Mouse (Mus musculus) adrenal gland, adult (tissue): ENCODE data around the gene Ccdc187.

Source experiments
- DNase-seq, 2 experiments: peaks; one replicate each; pipeline ENCODE4 v3.0.0; 2022 to 2023; ENCODE audit warnings: low spot score in 1 of 2; ENCODE audit not compliant: inconsistent age in 2 of 2

Gene Ccdc187

GRCm38 (mm10) chr2:26294457-26294856, at the start of gene Ccdc187:
Gene Ccdc187 (minus strand): TSS chr2:26294557.
- DNase-seq: no peak

- peak; percentile 43 to 67 for DNase-seq
These were observed 48.5 kb upstream of the Ccdc187 start for GRCm38 (mm10) chr2:26342609-26343490.

- no peak for DNase-seq
These were observed 47.7 kb upstream of the Ccdc187 start for GRCm38 (mm10) chr2:26342044-26342443.

- DNase-seq: no peak
These were observed 47.2 kb upstream of the Ccdc187 start for GRCm38 (mm10) chr2:26341510-26341981.

GRCm38 (mm10) chr2:26339204-26339551, 44.8 kb upstream of the Ccdc187 start:
- peak; percentile 83 to 84 for DNase-seq

- peak in 1 of 2 experiments; percentile 55 for DNase-seq
These were observed 44.2 kb upstream of the Ccdc187 start for GRCm38 (mm10) chr2:26338302-26339203.

- DNase-seq: no peak
These were observed 36.3 kb upstream of the Ccdc187 start for GRCm38 (mm10) chr2:26330702-26331101.

GRCm38 (mm10) chr2:26330056-26330468, 35.7 kb upstream of the Ccdc187 start:
- DNase-seq: no peak

GRCm38 (mm10) chr2:26329402-26329801, 35.0 kb upstream of the Ccdc187 start:
- DNase-seq: peak; percentile 83 to 87

GRCm38 (mm10) chr2:26327852-26328251, 33.5 kb upstream of the Ccdc187 start:
- DNase-seq: peak; percentile 26 to 51

- DNase-seq: peak; percentile 76 to 86
These were observed 31.2 kb upstream of the Ccdc187 start for GRCm38 (mm10) chr2:26325386-26326181.

GRCm38 (mm10) chr2:26324917-26325316, 30.6 kb upstream of the Ccdc187 start:
- DNase-seq: peak; percentile 83 to 90

- peak; percentile 11 to 46 for DNase-seq
These were observed 29.4 kb upstream of the Ccdc187 start for GRCm38 (mm10) chr2:26323589-26324325.

- DNase-seq: no peak
These were observed 26.2 kb upstream of the Ccdc187 start for GRCm38 (mm10) chr2:26320245-26321185.

- no peak for DNase-seq
These were observed 25.3 kb upstream of the Ccdc187 start for GRCm38 (mm10) chr2:26319519-26320244.

- no peak for DNase-seq
These were observed 24.8 kb upstream of the Ccdc187 start for GRCm38 (mm10) chr2:26319109-26319508.

- DNase-seq: no peak
These were observed 23.8 kb upstream of the Ccdc187 start for GRCm38 (mm10) chr2:26317991-26318672.

- DNase-seq: no peak
These were observed 23.0 kb upstream of the Ccdc187 start for GRCm38 (mm10) chr2:26317371-26317770.
